Comparison of ENCODE assay signal across 8 mouse cellular contexts in the genomic region with DNA sequence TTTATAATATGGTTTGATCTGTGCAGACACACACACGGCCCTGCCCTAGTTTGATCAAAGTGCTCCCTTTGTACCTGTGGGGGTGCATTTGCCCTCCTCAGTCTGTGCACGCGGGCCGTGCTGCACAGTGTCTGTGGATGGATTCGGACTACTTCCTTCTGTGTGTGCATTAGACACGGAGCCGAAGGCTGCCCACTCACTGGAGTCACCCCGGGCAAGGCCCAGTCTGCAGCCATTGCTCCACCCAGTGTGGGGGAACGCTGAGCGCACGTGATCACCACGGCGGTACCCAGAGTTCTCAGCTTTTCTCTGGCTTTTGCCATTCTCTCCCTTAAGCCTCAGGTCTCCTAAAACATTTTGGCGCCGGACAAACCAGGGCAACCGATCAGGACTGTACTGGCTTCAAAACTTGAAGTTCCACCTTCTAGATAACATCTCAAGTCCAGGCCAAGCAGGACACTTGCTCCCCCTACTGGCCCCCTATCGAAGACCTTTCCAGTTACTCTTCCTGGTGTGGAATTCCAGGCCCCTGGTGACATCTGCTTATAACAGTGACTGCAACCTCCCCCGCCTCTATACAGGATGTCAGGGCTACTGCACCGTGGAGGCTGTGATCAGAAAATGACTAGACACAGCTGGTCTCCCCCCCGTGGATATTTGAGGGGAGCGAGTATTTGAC. TPM values are rescaled to one million over a fixed set of nuclear protein-coding genes. Genes with fewer than 3 reads are reported as not detected.
DNase-seq lines count a peak whose midpoint lies in the region; ATAC-seq and TF ChIP-seq lines count a peak whose summit lies in the region.

No protein-coding gene starts in this region.

- no peak overlapping the region for H3K4me3 ChIP-seq in CH12.LX (replicated peaks in 1 of 3; ENCODE audit: low read depth in 2 of 3, low read length in 2 of 3, poor library complexity in 1 of 3)
- no peak overlapping the region for H3K4me3 ChIP-seq in heart, embryonic 10.5 days
- no peak overlapping the region for H3K4me3 ChIP-seq in liver, postnatal 0 days (ENCODE audit: low read depth, low read length)
- H3K4me3 ChIP-seq in forebrain, embryonic 16.5 days (replicated peaks; ENCODE audit: low read length), result no peak overlapping the region

- no peak for TF ChIP-seq EP300 in CH12.LX (IDR thresholded peaks at IDR 0.05; ENCODE audit: low read length)
- TF ChIP-seq EP300 in liver, postnatal 0 days (IDR thresholded peaks at IDR 0.05; ENCODE audit: low read depth), result no peak

- 65% methylated on average over 21 of the region's 21 CpGs for WGBS in heart, embryonic 10.5 days
- 67% methylated on average over 21 of the region's 21 CpGs for WGBS in liver, postnatal 0 days (ENCODE audit: insufficient replicate concordance)
- 79% methylated on average over 21 of the region's 21 CpGs for WGBS in forebrain, embryonic 16.5 days

- no peaks in the 10 kb centered on the region for H3K27me3 ChIP-seq in CH12.LX (replicated peaks)
- no peaks in the 10 kb centered on the region; the same call in 1 of the 2 replicates for H3K27me3 ChIP-seq in heart, embryonic 10.5 days (ENCODE audit: insufficient read depth, poor library complexity, severe bottlenecking)
- no peaks in the 10 kb centered on the region for H3K27me3 ChIP-seq in liver, postnatal 0 days (ENCODE audit: insufficient read depth, low read length)
- H3K27me3 ChIP-seq in forebrain, embryonic 16.5 days (replicated peaks; ENCODE audit: control insufficient read depth, insufficient read depth, low read length), result no peaks in the 10 kb centered on the region

- H3K79me2 ChIP-seq in CH12.LX (replicated peaks; ENCODE audit: control insufficient read depth, extremely low read depth, insufficient read depth, poor library complexity, severe bottlenecking), result no peaks in the 10 kb centered on the region

- peaks cover 34 to 55% of the 10 kb centered on the region in 2 experiments for H3K4me1 ChIP-seq in CH12.LX (ENCODE audit: control insufficient read depth in 1 of 2, insufficient read depth in 2 of 2)
- peaks cover 18% of the 10 kb centered on the region for H3K4me1 ChIP-seq in heart, embryonic 10.5 days
- peaks cover 34% of the 10 kb centered on the region for H3K4me1 ChIP-seq in liver, postnatal 0 days (ENCODE audit: insufficient read depth)
- H3K4me1 ChIP-seq in forebrain, embryonic 16.5 days (replicated peaks; ENCODE audit: control insufficient read depth, insufficient read depth, low read length), result no peaks in the 10 kb centered on the region

- peak; percentile 29 to 84; a peak in 3 of 4 replicates for TF ChIP-seq CTCF in CH12.LX (conservative IDR thresholded peaks at IDR 0.05 in 1 of 2, IDR thresholded peaks at IDR 0.05 in 1 of 2; ENCODE audit: low read depth in 2 of 2, low read length in 2 of 2)
- TF ChIP-seq CTCF in liver, postnatal 0 days (IDR thresholded peaks at IDR 0.05; ENCODE audit: low read depth), result peak; percentile 74

- TF ChIP-seq RAD21 in CH12.LX (IDR thresholded peaks at IDR 0.05; ENCODE audit: low read depth, low read length), result peak; percentile 78

- dilution Hi-C loops in CH12.LX (cut with MboI; ENCODE audit: extremely low pct_ligation_motif_present, extremely low pct_unique_long_range_greater_than_20kb, low sequenced_read_pairs), result no loop called here

- TF ChIP-seq POLR2A in CH12.LX (IDR thresholded peaks at IDR 0.05; ENCODE audit: low read depth, low read length), result no peak

- DNase-seq in CH12.LX (ENCODE audit: extremely low read depth) (no peak), NIH3T3 (ENCODE audit: low read depth) (peak; percentile 35)
- peak; percentile 49 to 51 for DNase-seq in cerebellum, postnatal 36 days
- DNase-seq in heart, embryonic 10.5 days (ENCODE audit: low spot score), result peak; percentile 85
- DNase-seq in kidney, adult 9 months, result peak; percentile 72
- DNase-seq in liver, postnatal 0 days, result peak; percentile 63
- DNase-seq in skeletal muscle tissue, adult 2 months (ENCODE audit: low read depth, low spot score), result peak; percentile 18

- no peak overlapping the region for H3K27ac ChIP-seq in CH12.LX (ENCODE audit: insufficient read depth, low read depth)
- H3K27ac ChIP-seq in heart, embryonic 10.5 days, result peak overlapping the region; percentile 72
- no peak overlapping the region for H3K27ac ChIP-seq in liver, postnatal 0 days (ENCODE audit: low read depth)
- no peak overlapping the region for H3K27ac ChIP-seq in forebrain, embryonic 16.5 days (ENCODE audit: low read length)

- no peaks in the 10 kb centered on the region for H3K9me3 ChIP-seq in CH12.LX (replicated peaks; ENCODE audit: low read length)
- H3K9me3 ChIP-seq in heart, embryonic 10.5 days, result no peaks in the 10 kb centered on the region
- no peaks in the 10 kb centered on the region for H3K9me3 ChIP-seq in liver, postnatal 0 days (ENCODE audit: low read length)
- H3K9me3 ChIP-seq in forebrain, embryonic 16.5 days (ENCODE audit: control insufficient read depth, low read length), result no peaks in the 10 kb centered on the region

- no peak overlapping the region for H3K4me2 ChIP-seq in CH12.LX (ENCODE audit: insufficient read depth, low read depth, poor library complexity, severe bottlenecking)
- H3K4me2 ChIP-seq in liver, postnatal 0 days (ENCODE audit: low read depth, low read length), result 0 out of 2 replicates have a peak overlapping the region, but pooled peaks have one; percentile 26
- no peak overlapping the region for H3K4me2 ChIP-seq in forebrain, embryonic 16.5 days (ENCODE audit: low read length)

- in situ Hi-C loops in CH12.LX (cut with MboI; ENCODE audit: low pct_ligation_motif_present, low pct_unique_long_range_greater_than_20kb, low sequenced_read_pairs), result loop anchor here (10.0 kb wide), 1 partner anchor 189 kb away; a partner anchor contains a TSS

- 0 out of 2 replicates have a peak, but pooled peaks have one; percentile 20 for ATAC-seq in liver, postnatal 0 days
- no peak for ATAC-seq in forebrain, embryonic 16.5 days

- H3K36me3 ChIP-seq in CH12.LX (replicated peaks in 1 of 2; ENCODE audit: control insufficient read depth in 1 of 2, insufficient read depth in 1 of 2, low read length in 1 of 2), result peaks cover 31 to 89% of the 10 kb centered on the region in 2 experiments
- no peaks in the 10 kb centered on the region for H3K36me3 ChIP-seq in heart, embryonic 10.5 days
- no peaks in the 10 kb centered on the region; the same call in 1 of the 2 replicates for H3K36me3 ChIP-seq in liver, postnatal 0 days (replicated peaks; ENCODE audit: insufficient read depth, low read length)
- no peaks in the 10 kb centered on the region for H3K36me3 ChIP-seq in forebrain, embryonic 16.5 days (ENCODE audit: control insufficient read depth, insufficient read depth)

- H3K9ac ChIP-seq in CH12.LX (ENCODE audit: insufficient read depth, low read depth), result no peak overlapping the region
- H3K9ac ChIP-seq in liver, postnatal 0 days (replicated peaks), result no peak overlapping the region
- H3K9ac ChIP-seq in forebrain, embryonic 16.5 days (replicated peaks; ENCODE audit: low read depth, low read length), result no peak overlapping the region

TF ChIP-seq in CH12.LX, 34 proteins besides CTCF, POLR2A, EP300 and RAD21:
- no peak for TF ChIP-seq MAX (IDR thresholded peaks at IDR 0.05; ENCODE audit: low read length)
- 0 out of 2 replicates have a peak, but pooled peaks have one; percentile 26 for TF ChIP-seq ELF1 (IDR thresholded peaks at IDR 0.05; ENCODE audit: low read depth, low read length)
- no peak for TF ChIP-seq JUND (conservative IDR thresholded peaks at IDR 0.05; ENCODE audit: low read depth, low read length)
- TF ChIP-seq E2F4 (IDR thresholded peaks at IDR 0.05; ENCODE audit: insufficient replicate concordance, low read depth, low read length), result no peak
- TF ChIP-seq CHD2 (IDR thresholded peaks at IDR 0.05; ENCODE audit: low read length), result no peak
- TF ChIP-seq MXI1 (IDR thresholded peaks at IDR 0.05; ENCODE audit: low read depth, low read length), result no peak
- no peak for TF ChIP-seq MAFK (IDR thresholded peaks at IDR 0.05; ENCODE audit: insufficient replicate concordance, low read length)
- TF ChIP-seq SMC3 (IDR thresholded peaks at IDR 0.05; ENCODE audit: low read depth, low read length), result peak; percentile 73
- TF ChIP-seq MAZ (IDR thresholded peaks at IDR 0.05; ENCODE audit: low read depth, low read length), result no peak
- peak; percentile 46 for TF ChIP-seq ZC3H11A (IDR thresholded peaks at IDR 0.05; ENCODE audit: low read depth, low read length)

RNA-seq across cellular contexts. Expression of a gene that starts 13.4 kb away (rescaled TPM):
- total RNA-seq in CH12.LX (2012; rRNA removed) (48.8 and 51.4 TPM in 2 replicates), CH12.LX (2014; rRNA removed) (62.7 and 76.0 TPM in 2 replicates)
- 131 and 147 TPM in 2 replicates for polyA plus RNA-seq in CH12.LX (2012; ENCODE audit: insufficient read length, low read depth)
- polyA plus RNA-seq in heart, embryonic 10.5 days (2016; fragmentation: Nextera tagmentation; extraction: Ambion mirVana), result 1.1 and 4.1 TPM in 2 replicates
- polyA plus RNA-seq in liver, postnatal 0 days (2015; fragmentation: Nextera tagmentation; extraction: Ambion mirVana), result 36.8 TPM in 2 replicates
- polyA plus RNA-seq in forebrain, embryonic 16.5 days (2015; fragmentation: Nextera tagmentation; extraction: Ambion mirVana), result 0.27 and 0.56 TPM in 2 replicates
